Mouse (Mus musculus): ENCODE measurements around the gene Nrxn3. TPM values are rescaled to one million over a fixed set of nuclear protein-coding genes. Genes with fewer than 3 reads are reported as not detected.

Nrxn3 gene
- polyA plus RNA-seq, 1 experiment from 2014 or later, result 1.3 TPM

- Histone ChIP-seq H3K4me3 (ENCODE audit: low read length) (no peak overlapping the region), H3K4me2 (ENCODE audit: low read depth, low read length) (no peak overlapping the region), H3K9me3 (replicated peaks; ENCODE audit: control insufficient read depth, low read length) (no peaks in the 10 kb centered on the region), H3K27me3 (ENCODE audit: control insufficient read depth, insufficient read depth, low read length) (no peaks in the 10 kb centered on the region), H3K9ac (ENCODE audit: low read length) (no peak overlapping the region), H3K4me1 (ENCODE audit: control insufficient read depth, insufficient read depth, low read length) (no peaks in the 10 kb centered on the region), H3K36me3 (ENCODE audit: control insufficient read depth, insufficient read depth) (no peaks in the 10 kb centered on the region), H3K27ac (ENCODE audit: low read length) (no peak overlapping the region)
- no peak for ATAC-seq (replicated peaks; ENCODE audit: extremely low read depth, insufficient read depth, low FRiP score)
- 59% methylated on average over 5 of the region's 5 CpGs for WGBS
Observed at GRCm38 (mm10) chr12:89954441-89955070, 1231.9 kb downstream of the Nrxn3 start.

- Histone ChIP-seq H3K36me3 (ENCODE audit: control insufficient read depth, insufficient read depth) (no peaks in the 10 kb centered on the region), H3K9me3 (replicated peaks; ENCODE audit: control insufficient read depth, low read length) (no peaks in the 10 kb centered on the region), H3K4me3 (ENCODE audit: low read length) (no peak overlapping the region), H3K4me2 (ENCODE audit: low read depth, low read length) (no peak overlapping the region), H3K27me3 (ENCODE audit: control insufficient read depth, insufficient read depth, low read length) (no peaks in the 10 kb centered on the region), H3K9ac (ENCODE audit: low read length) (no peak overlapping the region), H3K27ac (ENCODE audit: low read length) (no peak overlapping the region), H3K4me1 (ENCODE audit: control insufficient read depth, insufficient read depth, low read length) (no peaks in the 10 kb centered on the region)
- ATAC-seq (replicated peaks; ENCODE audit: extremely low read depth, insufficient read depth, low FRiP score), result no peak
- WGBS, result 79% methylated on average over 1 of the region's 1 CpGs
Observed at GRCm38 (mm10) chr12:89963073-89963472, 1240.4 kb downstream of the Nrxn3 start.

GRCm38 (mm10) chr12:89976648-89977047 is 1254.0 kb downstream of the Nrxn3 start:
- ATAC-seq (replicated peaks; ENCODE audit: extremely low read depth, insufficient read depth, low FRiP score), result no peak
- H3K4me1 ChIP-seq (ENCODE audit: control insufficient read depth, insufficient read depth, low read length), result no peaks in the 10 kb centered on the region
- 93% methylated on average over 4 of the region's 4 CpGs for WGBS
- no peaks in the 10 kb centered on the region for H3K27me3 ChIP-seq (ENCODE audit: control insufficient read depth, insufficient read depth, low read length)
- no peak overlapping the region for H3K9ac ChIP-seq (ENCODE audit: low read length)
- H3K27ac ChIP-seq (ENCODE audit: low read length), result no peak overlapping the region
- H3K4me3 ChIP-seq (ENCODE audit: low read length), result no peak overlapping the region
- no peaks in the 10 kb centered on the region for H3K36me3 ChIP-seq (ENCODE audit: control insufficient read depth, insufficient read depth)
- no peaks in the 10 kb centered on the region for H3K9me3 ChIP-seq (replicated peaks; ENCODE audit: control insufficient read depth, low read length)
- no peak overlapping the region for H3K4me2 ChIP-seq (ENCODE audit: low read depth, low read length)

- Histone ChIP-seq H3K9me3 (replicated peaks; ENCODE audit: control insufficient read depth, low read length) (no peaks in the 10 kb centered on the region), H3K4me1 (ENCODE audit: control insufficient read depth, insufficient read depth, low read length) (no peaks in the 10 kb centered on the region), H3K27ac (ENCODE audit: low read length) (no peak overlapping the region), H3K9ac (ENCODE audit: low read length) (no peak overlapping the region), H3K36me3 (ENCODE audit: control insufficient read depth, insufficient read depth) (no peaks in the 10 kb centered on the region), H3K4me3 (ENCODE audit: low read length) (no peak overlapping the region), H3K27me3 (ENCODE audit: control insufficient read depth, insufficient read depth, low read length) (no peaks in the 10 kb centered on the region), H3K4me2 (ENCODE audit: low read depth, low read length) (no peak overlapping the region)
- ATAC-seq (replicated peaks; ENCODE audit: extremely low read depth, insufficient read depth, low FRiP score), result no peak
- WGBS, result 80% methylated on average over 5 of the region's 5 CpGs
Observed at GRCm38 (mm10) chr12:89977479-89977878, 1254.8 kb downstream of the Nrxn3 start.

- Histone ChIP-seq H3K36me3 (ENCODE audit: control insufficient read depth, insufficient read depth) (no peaks in the 10 kb centered on the region), H3K4me3 (ENCODE audit: low read length) (no peak overlapping the region), H3K27ac (ENCODE audit: low read length) (no peak overlapping the region), H3K27me3 (ENCODE audit: control insufficient read depth, insufficient read depth, low read length) (no peaks in the 10 kb centered on the region), H3K9ac (ENCODE audit: low read length) (no peak overlapping the region), H3K4me1 (ENCODE audit: control insufficient read depth, insufficient read depth, low read length) (no peaks in the 10 kb centered on the region), H3K4me2 (ENCODE audit: low read depth, low read length) (no peak overlapping the region), H3K9me3 (replicated peaks; ENCODE audit: control insufficient read depth, low read length) (no peaks in the 10 kb centered on the region)
- no peak for ATAC-seq (replicated peaks; ENCODE audit: extremely low read depth, insufficient read depth, low FRiP score)
- 74% methylated on average over 1 of the region's 1 CpGs for WGBS
Observed at GRCm38 (mm10) chr12:89979190-89979589, 1256.5 kb downstream of the Nrxn3 start.

- Histone ChIP-seq H3K4me2 (ENCODE audit: low read depth, low read length) (no peak overlapping the region), H3K4me3 (ENCODE audit: low read length) (no peak overlapping the region), H3K36me3 (ENCODE audit: control insufficient read depth, insufficient read depth) (no peaks in the 10 kb centered on the region), H3K27me3 (ENCODE audit: control insufficient read depth, insufficient read depth, low read length) (no peaks in the 10 kb centered on the region), H3K4me1 (ENCODE audit: control insufficient read depth, insufficient read depth, low read length) (no peaks in the 10 kb centered on the region), H3K27ac (ENCODE audit: low read length) (no peak overlapping the region), H3K9me3 (replicated peaks; ENCODE audit: control insufficient read depth, low read length) (no peaks in the 10 kb centered on the region), H3K9ac (ENCODE audit: low read length) (no peak overlapping the region)
- 67% methylated on average over 5 of the region's 5 CpGs for WGBS
- ATAC-seq (replicated peaks; ENCODE audit: extremely low read depth, insufficient read depth, low FRiP score), result no peak
Observed at GRCm38 (mm10) chr12:89982445-89982844, 1259.8 kb downstream of the Nrxn3 start.

- no peak overlapping the region for H3K4me3 ChIP-seq (ENCODE audit: low read length)
- no peak overlapping the region for H3K4me2 ChIP-seq (ENCODE audit: low read depth, low read length)
- no peak for ATAC-seq (replicated peaks; ENCODE audit: extremely low read depth, insufficient read depth, low FRiP score)
- H3K9me3 ChIP-seq (replicated peaks; ENCODE audit: control insufficient read depth, low read length), result no peaks in the 10 kb centered on the region
- H3K9ac ChIP-seq (ENCODE audit: low read length), result no peak overlapping the region
- H3K4me1 ChIP-seq (ENCODE audit: control insufficient read depth, insufficient read depth, low read length), result no peaks in the 10 kb centered on the region
- no peak overlapping the region for H3K27ac ChIP-seq (ENCODE audit: low read length)
- H3K27me3 ChIP-seq (ENCODE audit: control insufficient read depth, insufficient read depth, low read length), result no peaks in the 10 kb centered on the region
- no peaks in the 10 kb centered on the region for H3K36me3 ChIP-seq (ENCODE audit: control insufficient read depth, insufficient read depth)
Observed at GRCm38 (mm10) chr12:89983399-89983798, 1260.7 kb downstream of the Nrxn3 start.

GRCm38 (mm10) chr12:89986219-89986618 is 1263.5 kb downstream of the Nrxn3 start:
- H3K4me2 ChIP-seq (ENCODE audit: low read depth, low read length), result no peak overlapping the region
- no peak overlapping the region for H3K9ac ChIP-seq (ENCODE audit: low read length)
- H3K27me3 ChIP-seq (ENCODE audit: control insufficient read depth, insufficient read depth, low read length), result no peaks in the 10 kb centered on the region
- no peak for ATAC-seq (replicated peaks; ENCODE audit: extremely low read depth, insufficient read depth, low FRiP score)
- WGBS, result 79% methylated on average over 6 of the region's 6 CpGs
- H3K4me1 ChIP-seq (ENCODE audit: control insufficient read depth, insufficient read depth, low read length), result no peaks in the 10 kb centered on the region
- no peaks in the 10 kb centered on the region for H3K36me3 ChIP-seq (ENCODE audit: control insufficient read depth, insufficient read depth)
- H3K4me3 ChIP-seq (ENCODE audit: low read length), result no peak overlapping the region
- no peaks in the 10 kb centered on the region for H3K9me3 ChIP-seq (replicated peaks; ENCODE audit: control insufficient read depth, low read length)
- H3K27ac ChIP-seq (ENCODE audit: low read length), result no peak overlapping the region

- no peaks in the 10 kb centered on the region for H3K27me3 ChIP-seq (ENCODE audit: control insufficient read depth, insufficient read depth, low read length)
- H3K9me3 ChIP-seq (replicated peaks; ENCODE audit: control insufficient read depth, low read length), result no peaks in the 10 kb centered on the region
- no peak for ATAC-seq (replicated peaks; ENCODE audit: extremely low read depth, insufficient read depth, low FRiP score)
- no peaks in the 10 kb centered on the region for H3K4me1 ChIP-seq (ENCODE audit: control insufficient read depth, insufficient read depth, low read length)
- no peak overlapping the region for H3K27ac ChIP-seq (ENCODE audit: low read length)
- H3K36me3 ChIP-seq (ENCODE audit: control insufficient read depth, insufficient read depth), result no peaks in the 10 kb centered on the region
- H3K4me3 ChIP-seq (ENCODE audit: low read length), result no peak overlapping the region
- H3K4me2 ChIP-seq (ENCODE audit: low read depth, low read length), result no peak overlapping the region
- WGBS, result 76% methylated on average over 5 of the region's 5 CpGs
- no peak overlapping the region for H3K9ac ChIP-seq (ENCODE audit: low read length)
Observed at GRCm38 (mm10) chr12:89993273-89993672, 1270.6 kb downstream of the Nrxn3 start.

Data from heart, embryonic 16.5 days (tissue).